Mouse (Mus musculus) liver, embryonic 14 days (tissue): ENCODE measurements around the gene Sarnp. TPM values are rescaled to one million over a fixed set of nuclear protein-coding genes. Genes with fewer than 3 reads are reported as not detected.

Source experiments
- polyA plus RNA-seq: library from polyadenylated mRNA; depleted of rRNA; stranded (reverse); fragments of >200 nt; gene quantifications from 2 replicates; pipeline ENCODE4 v1.2.3, GENCODE M21; 2012; rRNA removed

Gene Sarnp
- 77.4 and 83.9 TPM in 2 replicates for polyA plus RNA-seq

GRCm38 (mm10) chr10:128817033-128817432 is at the start of gene Sarnp:
TSS of gene Sarnp (plus strand) at chr10:128817333.

GRCm38 (mm10) chr10:128790398-128791124 is 26.6 kb upstream of the Sarnp start, which contains the start of gene Mmp19:
TSS of gene Mmp19 (plus strand) at chr10:128790910.

GRCm38 (mm10) chr10:128803771-128804270 is 13.3 kb upstream of the Sarnp start, which contains the start of gene Dnajc14:
TSS of gene Dnajc14 (plus strand) at chr10:128804062.

GRCm38 (mm10) chr10:128804271-128805091 is 12.7 kb upstream of the Sarnp start, which contains the start of gene Tmem198b:
TSS of gene Tmem198b (minus strand) at chr10:128804370.

GRCm38 (mm10) chr10:128821358-128822056 is 4.4 kb downstream of the Sarnp start, which contains the start of gene Ormdl2:
TSS of gene Ormdl2 (minus strand) at chr10:128821645.

GRCm38 (mm10) chr10:128891296-128892094 is 74.4 kb downstream of the Sarnp start, which contains the start of gene Gdf11:
TSS of gene Gdf11 (minus strand) at chr10:128891718.

GRCm38 (mm10) chr10:128900698-128901097 is 83.6 kb downstream of the Sarnp start, which contains the start of gene Cd63:
TSS of gene Cd63 (plus strand) at chr10:128900989.

GRCm38 (mm10) chr10:128922822-128923012 is 105.6 kb downstream of the Sarnp start, which contains the start of gene Rdh5:
TSS of gene Rdh5 (minus strand) at chr10:128922888.

GRCm38 (mm10) chr10:128923935-128924334 is 106.8 kb downstream of the Sarnp start, which contains the start of gene Bloc1s1:
TSS of gene Bloc1s1 (minus strand) at chr10:128924035.

Other genes with a start within 250 kb of the Sarnp start
- gene Erbb3, start 227.7 kb upstream of the Sarnp start, polyA plus RNA-seq, result 1.6 and 1.8 TPM in 2 replicates
- gene Rps26, start 190.6 kb upstream of the Sarnp start, polyA plus RNA-seq, result 772 and 943 TPM in 2 replicates
- gene Ikzf4, start 171.3 kb upstream of the Sarnp start, polyA plus RNA-seq, result 0.10 and 0.13 TPM in 2 replicates
- 7.1 and 8.4 TPM in 2 replicates for gene Suox, start 143.3 kb upstream of the Sarnp start, polyA plus RNA-seq
- 18.4 and 20.3 TPM in 2 replicates for gene Rab5b, start 121.1 kb upstream of the Sarnp start, polyA plus RNA-seq
- gene Pmel, start 113.1 kb upstream of the Sarnp start, polyA plus RNA-seq, result 0.24 and 0.29 TPM in 2 replicates
- 37.4 and 45.7 TPM in 2 replicates for gene Cdk2, start 112.3 kb upstream of the Sarnp start, polyA plus RNA-seq
- gene Dgka, start 72.5 kb upstream of the Sarnp start, polyA plus RNA-seq, result 1.6 and 1.8 TPM in 2 replicates
- 18.7 and 21.6 TPM in 2 replicates for gene Pym1, start 69.4 kb upstream of the Sarnp start, polyA plus RNA-seq
- gene Mmp19, start 26.4 kb upstream of the Sarnp start, polyA plus RNA-seq, result 7.4 and 9.2 TPM in 2 replicates
- gene Dnajc14, start 13.3 kb upstream of the Sarnp start, polyA plus RNA-seq, result 5.6 and 7.6 TPM in 2 replicates
- gene Tmem198b, start 13.0 kb upstream of the Sarnp start, polyA plus RNA-seq, result 2.0 and 2.3 TPM in 2 replicates
- gene Ormdl2, start 4.3 kb downstream of the Sarnp start, polyA plus RNA-seq, result 43.0 and 48.9 TPM in 2 replicates
- 0.41 and 0.44 TPM in 2 replicates for gene Gdf11, start 74.4 kb downstream of the Sarnp start, polyA plus RNA-seq
- 31.3 TPM in 2 replicates for gene Cd63, start 83.7 kb downstream of the Sarnp start, polyA plus RNA-seq
- 10.1 and 12.0 TPM in 2 replicates for gene Rdh5, start 105.6 kb downstream of the Sarnp start, polyA plus RNA-seq
- 91.9 and 94.0 TPM in 2 replicates for gene Bloc1s1, start 106.7 kb downstream of the Sarnp start, polyA plus RNA-seq
- gene Itga7, start 116.5 kb downstream of the Sarnp start, polyA plus RNA-seq, result 0.12 and 0.69 TPM in 2 replicates
- 0.02 TPM in 2 replicates for gene Mettl7b, start 143.7 kb downstream of the Sarnp start, polyA plus RNA-seq
- not detected in 2 replicates for gene Olfr9, start 172.1 kb downstream of the Sarnp start, polyA plus RNA-seq
- gene Olfr763, start 193.5 kb downstream of the Sarnp start, polyA plus RNA-seq, result not detected in 2 replicates
- gene Olfr764-ps1, start 222.6 kb downstream of the Sarnp start, polyA plus RNA-seq, result not detected in 2 replicates
- gene Olfr765, start 232.7 kb downstream of the Sarnp start, polyA plus RNA-seq, result not detected in 2 replicates